Mouse (Mus musculus) mouse trophoblast stem cell (cell line): ENCODE measurements around the gene Ifna2.

Experiments used
- in situ Hi-C, 2 experiments: fragments of 300-500 bp; cut with MseI, MboI; formaldehyde crosslinking; loops; 2 replicates in 1 of 2; 3 replicates in 1 of 2; pipeline ENCODE4 v1.15.1; 2025

Gene Ifna2

DNA sequence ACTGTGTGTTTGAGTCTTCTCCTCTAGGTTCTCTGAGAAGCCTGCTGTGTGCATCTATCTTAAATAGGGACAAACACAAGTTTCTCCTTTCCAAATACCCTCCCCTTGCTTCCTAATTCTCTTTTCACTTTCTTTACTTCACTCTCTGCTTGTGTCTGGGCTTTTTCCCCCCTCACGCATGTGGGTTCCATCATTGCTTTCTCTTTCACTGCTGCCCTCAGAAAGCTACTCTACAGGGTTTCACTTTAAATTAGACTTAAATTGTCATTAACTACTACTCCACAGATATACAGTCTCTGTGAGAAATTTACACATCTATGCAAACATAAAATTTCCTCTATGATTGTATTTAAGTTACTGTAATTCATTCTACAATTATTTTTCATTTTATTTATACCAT lies at the start of gene Ifna2:
Gene Ifna2, minus strand, starts transcription at position 101 of the 400 bp plus-strand sequence.
- in situ Hi-C loops, result no loop called here

GRCm38 (mm10) chr4:88727324-88727723 lies 43.6 kb upstream of the Ifna2 start:
- in situ Hi-C loops, result no loop called here

GRCm38 (mm10) chr4:88726727-88727126 lies 43.0 kb upstream of the Ifna2 start:
- in situ Hi-C loops, result no loop called here

GRCm38 (mm10) chr4:88723497-88724090 lies 39.9 kb upstream of the Ifna2 start:
- in situ Hi-C loops, result no loop called here

GRCm38 (mm10) chr4:88721791-88722721 lies 38.3 kb upstream of the Ifna2 start, which contains the start of the genes Gm26566 and Klhl9:
Gene Gm26566, plus strand, starts transcription at chr4:88721805.
Gene Klhl9, minus strand, starts transcription at chr4:88722465.
- in situ Hi-C loops, result no loop called here

DNA sequence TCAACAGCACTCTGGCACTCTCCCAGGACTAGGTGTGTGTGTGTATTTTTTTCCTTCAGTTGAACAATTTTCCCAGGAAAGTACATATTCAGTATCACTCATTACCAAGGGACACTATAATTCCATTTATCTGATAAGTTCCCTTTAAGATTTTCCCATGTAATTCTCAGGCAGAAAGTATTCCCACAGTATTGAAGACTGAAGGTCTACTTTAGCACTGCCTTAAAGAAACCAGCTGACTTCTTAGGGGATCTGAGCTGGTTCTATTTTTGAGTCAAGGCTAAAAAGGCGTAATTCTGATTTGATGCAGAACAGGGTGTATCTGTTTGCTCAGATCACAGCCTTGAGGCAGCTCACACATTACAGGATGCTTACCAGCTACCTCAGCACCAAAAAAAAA lies 35.0 kb upstream of the Ifna2 start:
- in situ Hi-C loops, result no loop called here

- in situ Hi-C loops, result no loop called here
Observed at GRCm38 (mm10) chr4:88715059-88715458, 31.3 kb upstream of the Ifna2 start.

DNA sequence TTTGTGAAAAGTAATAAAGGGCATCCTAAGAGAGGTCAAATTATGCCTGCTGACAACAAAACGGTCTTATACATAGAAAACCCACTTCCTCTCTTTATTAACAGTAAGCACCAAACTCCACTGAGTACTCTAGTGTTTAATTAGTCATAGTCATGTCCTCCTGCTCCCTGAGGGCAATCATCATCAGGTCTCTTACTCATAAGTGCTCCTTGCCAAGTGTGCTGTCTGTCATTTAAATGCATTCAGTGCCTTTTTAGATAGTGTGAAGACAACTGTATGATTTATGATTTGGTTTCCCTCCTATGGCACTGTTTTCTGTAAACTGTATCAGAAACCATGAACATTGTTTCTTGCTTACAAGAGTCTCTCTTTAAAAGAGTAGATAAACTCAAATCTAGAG lies 30.6 kb upstream of the Ifna2 start:
- in situ Hi-C loops, result no loop called here

- in situ Hi-C loops, result no loop called here
Observed at GRCm38 (mm10) chr4:88707128-88707826, 23.6 kb upstream of the Ifna2 start.

GRCm38 (mm10) chr4:88705924-88706323 lies 22.2 kb upstream of the Ifna2 start:
- in situ Hi-C loops, result no loop called here

- in situ Hi-C loops, result no loop called here
Observed at GRCm38 (mm10) chr4:88699301-88699700, 15.6 kb upstream of the Ifna2 start.

GRCm38 (mm10) chr4:88698781-88699180 lies 15.1 kb upstream of the Ifna2 start:
- in situ Hi-C loops, result no loop called here

- in situ Hi-C loops, result no loop called here
Observed at GRCm38 (mm10) chr4:88697753-88698152, 14.0 kb upstream of the Ifna2 start.

- in situ Hi-C loops, result no loop called here
Observed at GRCm38 (mm10) chr4:88697108-88697507, 13.4 kb upstream of the Ifna2 start.

DNA sequence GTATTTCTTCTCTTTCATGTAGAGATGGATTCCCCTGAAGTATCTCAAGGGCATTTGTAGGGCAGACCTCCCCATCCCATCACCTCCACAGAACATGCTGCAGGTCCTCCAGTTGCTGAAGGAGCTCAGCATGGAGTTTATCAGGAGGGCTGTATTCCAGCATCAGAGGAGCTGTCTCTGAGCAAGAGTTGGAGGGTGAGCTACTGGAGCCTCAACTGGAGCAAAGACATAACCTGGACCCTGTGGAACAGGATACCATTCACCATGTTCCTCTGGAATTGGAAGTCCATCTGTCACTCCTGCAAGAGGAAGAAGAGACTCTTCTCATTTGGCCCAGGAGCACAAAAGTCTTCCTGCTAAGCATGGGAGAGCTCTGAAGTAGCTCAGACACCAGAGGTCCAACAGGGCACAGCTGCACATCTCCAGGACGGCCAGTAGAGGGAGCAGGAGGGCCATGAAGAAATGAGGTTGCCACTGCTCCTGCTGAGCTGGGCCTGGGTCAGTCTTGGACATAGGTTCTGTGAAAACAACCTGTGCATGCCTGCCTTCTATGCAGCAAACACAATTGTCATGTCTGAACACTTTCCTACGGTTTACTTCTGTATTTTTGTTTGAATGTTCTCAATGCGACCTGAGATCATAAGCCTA lies 12.6 kb upstream of the Ifna2 start:
- in situ Hi-C loops, result no loop called here

GRCm38 (mm10) chr4:88693392-88693791 lies 9.7 kb upstream of the Ifna2 start:
- in situ Hi-C loops, result no loop called here

GRCm38 (mm10) chr4:88692537-88692936 lies 8.8 kb upstream of the Ifna2 start:
- in situ Hi-C loops, result no loop called here

- in situ Hi-C loops, result no loop called here
Observed at GRCm38 (mm10) chr4:88691259-88691658, 7.5 kb upstream of the Ifna2 start, which contains the start of gene Ifnab. Gene Ifnab, minus strand, starts transcription at chr4:88691359.

DNA sequence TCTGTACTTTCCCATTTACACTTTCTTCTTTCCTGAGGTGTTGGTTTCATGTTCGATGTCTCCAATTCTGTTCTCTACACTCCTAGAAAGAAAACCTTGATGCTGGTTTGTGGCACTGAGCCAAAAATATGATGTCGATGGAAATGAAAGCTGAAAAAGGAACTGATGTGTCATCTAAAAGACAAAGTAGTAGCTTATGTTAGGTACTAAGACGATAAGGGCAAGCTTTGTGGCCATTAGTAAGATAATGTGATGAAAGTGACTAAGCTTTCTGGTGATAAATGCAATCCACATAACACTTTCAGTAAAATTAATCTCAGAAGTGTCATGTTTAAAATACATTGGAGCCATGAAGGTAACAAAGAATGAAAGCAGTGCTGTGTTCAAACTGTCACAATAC lies 2.4 kb downstream of the Ifna2 start:
- in situ Hi-C loops, result no loop called here

- in situ Hi-C loops, result no loop called here
Observed at GRCm38 (mm10) chr4:88680362-88680761, 3.4 kb downstream of the Ifna2 start.

DNA sequence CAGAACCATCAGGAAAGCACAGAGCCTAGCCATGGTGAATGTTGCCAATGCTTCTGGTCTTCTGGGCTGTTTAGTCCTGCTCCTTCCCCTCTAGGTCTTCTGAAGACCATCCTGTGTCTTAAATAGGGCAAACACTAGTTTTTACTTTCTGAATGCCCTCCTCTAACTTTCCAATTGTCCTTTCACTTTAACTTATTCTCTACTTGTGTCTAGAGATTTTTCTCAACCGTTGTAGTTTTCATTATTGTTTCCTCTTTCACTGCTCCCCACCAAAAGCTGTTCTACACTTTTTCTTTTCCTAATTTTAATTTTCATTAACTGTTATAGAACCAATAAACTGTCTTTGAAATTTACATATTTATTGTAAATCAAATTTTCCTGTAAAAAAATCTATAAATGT lies 6.9 kb downstream of the Ifna2 start, which contains the start of gene Ifna16:
Gene Ifna16, minus strand, starts transcription at position 101 of the 400 bp plus-strand sequence.
- in situ Hi-C loops, result no loop called here

DNA sequence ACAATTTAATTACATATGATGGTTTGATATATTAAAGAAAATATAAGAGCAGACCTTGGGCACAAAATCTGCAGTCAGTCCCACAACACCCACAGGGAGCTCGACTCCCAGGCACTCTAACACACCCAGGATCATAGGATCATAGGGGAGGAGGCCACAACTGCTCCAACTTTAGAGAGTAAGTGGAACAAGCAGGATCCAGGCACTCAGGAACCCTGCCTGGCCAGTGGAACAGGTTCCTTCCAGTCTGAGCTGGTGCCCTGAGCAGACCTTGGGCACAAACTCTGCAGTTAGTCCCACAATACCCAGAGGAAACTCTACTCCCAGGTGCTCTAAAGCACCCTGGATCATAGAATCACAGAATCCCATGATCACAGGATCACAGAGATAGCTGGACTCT lies 28.3 kb downstream of the Ifna2 start:
- in situ Hi-C loops, result no loop called here
